Mouse (Mus musculus) bone marrow, adult 2 months (tissue): Measurements from ENCODE around the gene Herc1.

Source experiments
- CTCF ChIP-seq: fragments of 200-500 bp; IDR thresholded peaks from 2 replicates; pipeline ENCODE4 v1.5.1; 2011; ENCODE audit warnings: low read length, control low read depth; ENCODE audit not compliant: control insufficient read depth, insufficient read depth
- POLR2A ChIP-seq: fragments of 200-500 bp; IDR thresholded peaks from 2 replicates; pipeline ENCODE4 v1.6.1; 2011; ENCODE audit warnings: low read depth, mild to moderate bottlenecking, control low read depth, low read length, borderline replicate concordance; ENCODE audit not compliant: control insufficient read depth

DNA sequence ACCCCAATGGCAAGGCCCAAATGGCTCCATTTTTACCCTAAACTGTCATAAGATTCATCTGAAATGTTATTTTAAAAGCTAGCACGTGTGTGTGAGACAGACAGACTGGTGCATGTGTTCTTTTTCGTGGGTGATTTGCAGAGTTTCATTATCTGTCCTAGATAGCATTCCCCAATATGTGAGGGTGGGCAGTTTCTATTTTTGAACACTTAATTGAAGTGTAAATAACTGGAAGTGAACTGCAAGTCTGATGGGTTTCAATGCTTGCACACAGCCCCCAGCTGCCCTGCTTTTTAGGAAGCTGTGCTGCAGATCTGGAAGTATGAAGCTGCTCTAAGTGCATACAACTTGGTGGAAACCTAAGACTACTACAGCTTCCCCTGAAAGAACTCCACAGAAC is 164.9 kb downstream of the Herc1 start:
- no peak for TF ChIP-seq POLR2A
- TF ChIP-seq CTCF, result no peak
